Mouse (Mus musculus): ENCODE measurements around the gene Nrp1. TPM values are rescaled to one million over a fixed set of nuclear protein-coding genes. Genes with fewer than 3 reads are reported as not detected.

The Nrp1 gene
- polyA plus RNA-seq, 1 experiment from 2014 or later, result 133 TPM

- peak overlapping the region; percentile 76; the same call in 1 of the 2 replicates for H3K4me3 ChIP-seq
Observed at GRCm38 (mm10) chr8:128356170-128356569, 2.2 kb upstream of the Nrp1 start.

GRCm38 (mm10) chr8:128356796-128357539, 1.4 kb upstream of the Nrp1 start:
- Histone ChIP-seq H3K9ac (peak overlapping the region; percentile 89), H3K27ac (peak overlapping the region; percentile 96), H3K4me1 (peaks cover 25% of the 10 kb centered on the region), H3K4me3 (peak overlapping the region; percentile 76), H3K36me3 (no peaks in the 10 kb centered on the region), H3K27me3 (no peaks in the 10 kb centered on the region), H3K4me2 (peak overlapping the region; percentile 99), H3K9me3 (no peaks in the 10 kb centered on the region)
- ATAC-seq (ENCODE audit: borderline replicate concordance, extremely low read depth, low FRiP score, low TSS enrichment), result peak; percentile 84
- 2% methylated on average over 43 of the region's 49 CpGs for WGBS

More at GRCm38 (mm10) chr8:128356170-128356569, 2.2 kb upstream of the Nrp1 start:
- peak overlapping the region; percentile 96; the same call in 1 of the 2 replicates for H3K27ac ChIP-seq
- H3K9ac ChIP-seq, result no peak overlapping the region
- H3K4me2 ChIP-seq, result peak overlapping the region; percentile 99
- H3K9me3 ChIP-seq, result no peaks in the 10 kb centered on the region
- H3K27me3 ChIP-seq, result no peaks in the 10 kb centered on the region
- ATAC-seq (ENCODE audit: borderline replicate concordance, extremely low read depth, low FRiP score, low TSS enrichment), result no peak
- WGBS, result 62% methylated on average over 5 of the region's 5 CpGs
- H3K36me3 ChIP-seq, result no peaks in the 10 kb centered on the region
- peaks cover 20% of the 10 kb centered on the region for H3K4me1 ChIP-seq

GRCm38 (mm10) chr8:128357540-128358405, 631 bp upstream of the Nrp1 start:
- peaks cover 32% of the 10 kb centered on the region for H3K4me1 ChIP-seq
- under 1% methylated on average over 29 of the region's 29 CpGs for WGBS
- no peaks in the 10 kb centered on the region for H3K27me3 ChIP-seq
- H3K4me2 ChIP-seq, result peak overlapping the region; percentile 99
- H3K9ac ChIP-seq, result peak overlapping the region; percentile 89
- peak overlapping the region; percentile 96 for H3K27ac ChIP-seq
- ATAC-seq (ENCODE audit: borderline replicate concordance, extremely low read depth, low FRiP score, low TSS enrichment), result peak; percentile 29; the same call in 1 of the 2 replicates
- H3K36me3 ChIP-seq, result no peaks in the 10 kb centered on the region
- H3K9me3 ChIP-seq, result no peaks in the 10 kb centered on the region
- H3K4me3 ChIP-seq, result peak overlapping the region; percentile 76

GRCm38 (mm10) chr8:128358756-128359520, 534 bp downstream of the Nrp1 start:
- under 1% methylated on average over 41 of the region's 41 CpGs for WGBS

DNA sequence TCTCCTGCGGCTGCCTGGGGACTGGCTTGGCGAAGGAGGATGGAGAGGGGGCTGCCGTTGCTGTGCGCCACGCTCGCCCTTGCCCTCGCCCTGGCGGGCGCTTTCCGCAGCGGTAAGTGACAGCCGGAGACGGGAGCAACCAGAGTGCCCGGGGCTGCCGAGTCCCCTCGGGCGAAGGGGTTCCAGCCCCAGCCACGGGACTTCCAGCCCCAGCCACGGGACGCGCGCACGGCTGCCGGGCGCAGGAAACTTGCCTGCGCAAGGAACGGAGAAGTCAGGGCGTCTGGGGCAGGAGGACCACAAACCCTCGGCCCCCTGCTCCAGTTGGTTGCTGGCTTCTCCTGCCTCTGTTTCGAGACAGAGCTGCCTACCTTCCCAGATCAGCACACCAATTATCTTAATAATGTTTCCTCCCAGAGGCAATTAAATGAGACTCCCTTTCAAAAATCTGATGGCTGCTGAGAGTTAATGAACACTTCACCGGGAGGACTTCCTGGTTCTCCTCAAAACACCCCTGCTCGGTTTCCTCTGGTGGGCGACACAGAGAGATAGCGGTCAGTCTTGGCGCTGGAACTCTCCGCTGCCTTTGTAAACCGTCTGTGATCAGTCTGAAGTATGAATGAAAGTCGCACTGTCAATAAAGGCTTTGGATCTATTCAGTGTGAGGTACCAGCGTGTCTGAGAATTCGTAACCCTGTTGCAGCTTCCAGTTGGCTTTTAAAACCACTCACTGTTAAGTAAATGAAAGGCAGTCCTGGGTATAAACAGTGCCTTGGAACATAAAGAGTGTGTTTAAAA, 1.3 kb downstream of the Nrp1 start:
- no peaks in the 10 kb centered on the region for H3K9me3 ChIP-seq
- WGBS, result under 1% methylated on average over 39 of the region's 40 CpGs
- 0 out of 2 replicates have a peak, but pooled peaks cover 6% of the 10 kb centered on the region for H3K36me3 ChIP-seq
- H3K4me1 ChIP-seq, result peaks cover 48% of the 10 kb centered on the region
- H3K9ac ChIP-seq, result peak overlapping the region; percentile 89
- ATAC-seq (ENCODE audit: borderline replicate concordance, extremely low read depth, low FRiP score, low TSS enrichment), result no peak
- H3K27ac ChIP-seq, result peak overlapping the region; percentile 96
- peak overlapping the region; percentile 99 for H3K4me2 ChIP-seq
- H3K27me3 ChIP-seq, result no peaks in the 10 kb centered on the region
- H3K4me3 ChIP-seq, result peak overlapping the region; percentile 76

More at GRCm38 (mm10) chr8:128358756-128359520, 534 bp downstream of the Nrp1 start:
- Histone ChIP-seq H3K9ac (peak overlapping the region; percentile 89), H3K4me1 (peaks cover 42% of the 10 kb centered on the region), H3K4me3 (peak overlapping the region; percentile 76), H3K27ac (peak overlapping the region; percentile 96), H3K36me3 (no peaks in the 10 kb centered on the region), H3K27me3 (no peaks in the 10 kb centered on the region), H3K4me2 (peak overlapping the region; percentile 99), H3K9me3 (no peaks in the 10 kb centered on the region)
- peak; percentile 36 for ATAC-seq (ENCODE audit: borderline replicate concordance, extremely low read depth, low FRiP score, low TSS enrichment)

DNA sequence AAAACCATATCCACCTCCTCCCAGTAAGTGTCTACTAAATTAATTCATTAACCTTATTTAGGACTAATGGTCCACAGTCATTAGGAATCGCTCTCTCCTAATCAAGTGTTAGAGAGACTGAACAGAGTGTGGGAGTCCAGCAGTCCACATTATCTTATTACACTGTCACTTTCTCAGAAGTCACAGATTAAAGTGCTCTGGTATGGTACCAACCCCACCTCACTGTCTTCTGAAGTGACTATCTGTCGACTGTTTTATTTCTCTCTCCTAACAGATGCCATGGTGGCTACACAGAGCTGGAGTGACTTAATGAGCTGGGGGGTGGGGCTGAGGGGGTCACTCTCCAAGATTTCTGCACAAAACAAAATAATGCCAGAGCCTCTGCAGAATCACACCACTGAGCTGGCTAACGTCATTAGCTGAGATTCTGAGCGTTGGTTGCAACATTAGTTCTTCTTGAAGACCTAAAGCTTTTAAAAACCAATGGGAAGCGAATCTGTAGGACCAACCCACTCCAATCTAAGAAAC, 3.0 kb downstream of the Nrp1 start:
- Histone ChIP-seq H3K4me3 (peak overlapping the region; percentile 76), H3K9me3 (no peaks in the 10 kb centered on the region), H3K27me3 (no peaks in the 10 kb centered on the region), H3K4me2 (peak overlapping the region; percentile 99), H3K36me3 (0 out of 2 replicates have a peak, but pooled peaks cover 6% of the 10 kb centered on the region), H3K9ac (0 out of 2 replicates have a peak overlapping the region, but pooled peaks have one; percentile 89), H3K27ac (0 out of 2 replicates have a peak overlapping the region, but pooled peaks have one; percentile 27), H3K4me1 (peaks cover 44% of the 10 kb centered on the region)
- no peak for ATAC-seq (ENCODE audit: borderline replicate concordance, extremely low read depth, low FRiP score, low TSS enrichment)
- 32% methylated on average over 5 of the region's 5 CpGs for WGBS

- Histone ChIP-seq H3K27ac (no peak overlapping the region), H3K36me3 (0 out of 2 replicates have a peak, but pooled peaks cover 6% of the 10 kb centered on the region), H3K9ac (0 out of 2 replicates have a peak overlapping the region, but pooled peaks have one; percentile 10), H3K4me3 (peak overlapping the region; percentile 22), H3K4me1 (peaks cover 33% of the 10 kb centered on the region), H3K4me2 (peak overlapping the region; percentile 99), H3K9me3 (no peaks in the 10 kb centered on the region), H3K27me3 (no peaks in the 10 kb centered on the region)
- no peak for ATAC-seq (ENCODE audit: borderline replicate concordance, extremely low read depth, low FRiP score, low TSS enrichment)
- 6% methylated on average over 11 of the region's 11 CpGs for WGBS
Observed at GRCm38 (mm10) chr8:128362940-128363595, 4.7 kb downstream of the Nrp1 start.

- peaks cover 29% of the 10 kb centered on the region for H3K4me1 ChIP-seq
- no peak for ATAC-seq (ENCODE audit: borderline replicate concordance, extremely low read depth, low FRiP score, low TSS enrichment)
- H3K27me3 ChIP-seq, result no peaks in the 10 kb centered on the region
- no peak overlapping the region for H3K9ac ChIP-seq
- peaks cover 5% of the 10 kb centered on the region; the same call in 1 of the 2 replicates for H3K36me3 ChIP-seq
- 39% methylated on average over 4 of the region's 4 CpGs for WGBS
- no peak overlapping the region for H3K4me3 ChIP-seq
- H3K4me2 ChIP-seq, result no peak overlapping the region
- H3K27ac ChIP-seq, result no peak overlapping the region
- no peaks in the 10 kb centered on the region for H3K9me3 ChIP-seq
Observed at GRCm38 (mm10) chr8:128370496-128370895, 12.1 kb downstream of the Nrp1 start.

DNA sequence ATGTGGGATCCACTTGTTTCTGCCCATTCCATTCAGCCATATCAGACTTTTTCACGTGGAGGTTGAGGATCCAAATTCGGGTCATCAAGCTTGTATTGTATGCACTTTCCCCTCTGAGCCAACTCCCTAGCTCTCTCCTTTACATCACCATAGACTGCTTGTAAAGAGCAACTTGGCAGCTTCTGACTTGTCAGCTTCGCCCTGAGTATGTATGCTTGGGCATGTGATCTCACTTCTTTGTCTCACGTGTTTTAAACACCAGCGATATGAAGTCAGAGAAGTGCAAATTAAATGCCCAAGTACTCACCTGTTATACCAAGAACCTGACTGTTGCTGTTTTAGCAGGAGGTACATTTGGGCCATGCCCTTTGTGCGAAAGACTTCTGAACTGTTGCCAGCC, 12.6 kb downstream of the Nrp1 start:
- Histone ChIP-seq H3K27me3 (no peaks in the 10 kb centered on the region), H3K36me3 (peaks cover 5% of the 10 kb centered on the region; the same call in 1 of the 2 replicates), H3K27ac (no peak overlapping the region), H3K4me2 (no peak overlapping the region), H3K4me1 (peaks cover 29% of the 10 kb centered on the region), H3K9ac (no peak overlapping the region), H3K4me3 (no peak overlapping the region), H3K9me3 (no peaks in the 10 kb centered on the region)
- ATAC-seq (ENCODE audit: borderline replicate concordance, extremely low read depth, low FRiP score, low TSS enrichment), result no peak
- 72% methylated on average over 6 of the region's 6 CpGs for WGBS

GRCm38 (mm10) chr8:128371789-128372188, 13.4 kb downstream of the Nrp1 start:
- no peak overlapping the region for H3K4me3 ChIP-seq
- H3K27ac ChIP-seq, result no peak overlapping the region
- peaks cover 29% of the 10 kb centered on the region for H3K4me1 ChIP-seq
- H3K36me3 ChIP-seq, result peaks cover 5% of the 10 kb centered on the region; the same call in 1 of the 2 replicates
- H3K27me3 ChIP-seq, result no peaks in the 10 kb centered on the region
- no peak overlapping the region for H3K9ac ChIP-seq
- no peak for ATAC-seq (ENCODE audit: borderline replicate concordance, extremely low read depth, low FRiP score, low TSS enrichment)
- 58% methylated on average over 3 of the region's 3 CpGs for WGBS
- no peaks in the 10 kb centered on the region for H3K9me3 ChIP-seq
- H3K4me2 ChIP-seq, result no peak overlapping the region

Measured in lung, embryonic 15.5 days (tissue).